Mouse (Mus musculus) lung, embryonic 14.5 days (tissue): ENCODE results near the gene Erc2. TPM values are rescaled to one million over a fixed set of nuclear protein-coding genes. Genes with fewer than 3 reads are reported as not detected.

Experiments used
- ATAC-seq: fragments of 200-750 bp; cut with Nextera tagmentation; 2 replicates; pipeline ENCODE4 v1.8.0; 2017; ENCODE audit warnings: mild to moderate bottlenecking, moderate TSS enrichment, moderate library complexity; ENCODE audit not compliant: insufficient read depth
- DNase-seq: peaks from one replicate; pipeline ENCODE4 v3.0.0-alpha.2; 2015
- H3K27ac ChIP-seq: fragments of 300-500 bp; sonication (generic); 2 replicates; pipeline ENCODE4 v1.5.1; 2014; ENCODE audit warnings: low read depth, mild to moderate bottlenecking, moderate library complexity
- H3K27me3 ChIP-seq: fragments of 300-500 bp; sonication (generic); 2 replicates; pipeline ENCODE4 v1.6.1; 2014; ENCODE audit warnings: low read length, control low read depth; ENCODE audit not compliant: insufficient read depth
- H3K36me3 ChIP-seq: fragments of 300-500 bp; sonication (generic); 2 replicates; pipeline ENCODE4 v1.6.1; 2014; ENCODE audit warnings: control low read depth; ENCODE audit not compliant: insufficient read depth
- H3K4me1 ChIP-seq: fragments of 300-500 bp; sonication (generic); 2 replicates; pipeline ENCODE4 v1.6.1; 2014; ENCODE audit warnings: antibody characterized with exemption, control low read depth; ENCODE audit not compliant: insufficient read depth
- H3K4me2 ChIP-seq: fragments of 300-500 bp; sonication (generic); 2 replicates; pipeline ENCODE4 v1.6.1; 2014; ENCODE audit warnings: mild to moderate bottlenecking
- H3K4me3 ChIP-seq: fragments of 300-500 bp; sonication (generic); 2 replicates; pipeline ENCODE4 v1.5.1; 2014; ENCODE audit warnings: low read depth, low read length
- H3K9ac ChIP-seq: fragments of 300-500 bp; sonication (generic); 2 replicates; pipeline ENCODE4 v1.6.1; 2014
- H3K9me3 ChIP-seq: fragments of 300-500 bp; sonication (generic); 2 replicates; pipeline ENCODE4 v1.6.1; 2016; ENCODE audit warnings: low read depth, low read length, control low read depth
- CTCF ChIP-seq: IDR thresholded peaks from 2 replicates; pipeline ENCODE4 v1.5.1; 2016; ENCODE audit warnings: antibody characterized with exemption, low read depth
- WGBS: fragments of 180-500 bp; shearing (Covaris S2); extraction: QIAGEN DNeasy Blood & Tissue Kit; methylation state at CpG from one replicate; pipeline ENCODE4 v1.1.7; 2014; 5-methylcytosine and 5-hydroxymethylcytosine counted together
- polyA plus RNA-seq: library from polyadenylated mRNA; unstranded; fragments of >200 nt; fragmentation: Nextera tagmentation; extraction: Ambion mirVana; gene quantifications from 2 replicates; pipeline ENCODE4 v1.2.1, GENCODE M21; 2014

The Erc2 gene
- polyA plus RNA-seq, 1 experiment from 2014 or later = 2.1 TPM

- H3K4me2 ChIP-seq = peak within 1 kb of the TSS; percentile 82
- TF ChIP-seq CTCF = no peak
- H3K4me1 ChIP-seq = no peaks in the 10 kb centered on the region
- peak within 1 kb of the TSS; percentile 63 for H3K9ac ChIP-seq
- DNase-seq (peak; percentile 84), ATAC-seq (peak; percentile 43)
- H3K27me3 ChIP-seq = peaks cover 41% of the 10 kb centered on the region
- H3K27ac ChIP-seq = peak within 1 kb of the TSS; percentile 87
- under 1% methylated on average over 53 of the region's 53 CpGs for WGBS
- H3K9me3 ChIP-seq = no peaks in the 10 kb centered on the region
- no peaks in the 10 kb centered on the region for H3K36me3 ChIP-seq
- peak within 1 kb of the TSS; percentile 54 for H3K4me3 ChIP-seq
Measured at GRCm38 (mm10) chr14:28504101-28505050, 882.1 kb downstream of the Erc2 start, which contains the start of gene Wnt5a. Gene Wnt5a (plus strand): TSS chr14:28504750.

DNA sequence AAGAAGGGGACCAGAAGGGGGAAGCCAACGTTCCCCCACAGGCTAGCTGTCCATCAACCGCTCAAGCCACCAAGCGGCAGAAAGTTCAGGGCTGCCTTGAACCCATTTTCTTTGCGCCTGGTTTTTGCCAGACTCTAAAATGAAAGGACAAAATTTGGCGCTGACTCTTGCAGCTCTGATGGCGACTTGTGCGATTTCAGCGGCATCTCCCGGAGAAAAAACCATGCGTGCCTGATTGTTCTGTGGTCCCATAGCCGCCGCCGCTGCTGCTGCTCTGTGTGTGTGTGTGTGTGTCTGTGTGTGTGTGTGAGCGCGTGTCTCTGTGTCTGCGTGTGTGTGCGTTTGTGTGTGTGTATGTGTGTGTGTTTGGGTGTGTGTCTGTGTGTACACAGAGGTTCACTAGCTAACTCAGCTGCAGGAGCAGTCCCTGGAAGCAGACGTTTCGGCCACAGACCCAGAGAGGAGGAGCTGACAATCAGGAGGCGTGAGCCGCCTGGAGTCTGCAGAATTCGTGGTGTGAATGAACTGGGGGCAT is 882.9 kb downstream of the Erc2 start:
- Histone ChIP-seq H3K9ac (peak overlapping the region; percentile 63), H3K27me3 (peaks cover 46% of the 10 kb centered on the region), H3K4me3 (peak overlapping the region; percentile 54), H3K9me3 (no peaks in the 10 kb centered on the region), H3K4me1 (0 out of 2 replicates have a peak, but pooled peaks cover 3% of the 10 kb centered on the region), H3K36me3 (no peaks in the 10 kb centered on the region), H3K4me2 (peak overlapping the region; percentile 82), H3K27ac (peak overlapping the region; percentile 87)
- DNase-seq (peak; percentile 75), ATAC-seq (peak; percentile 39)
- WGBS = under 1% methylated on average over 22 of the region's 22 CpGs
- TF ChIP-seq CTCF = no peak

GRCm38 (mm10) chr14:28505586-28506375 is 883.6 kb downstream of the Erc2 start:
- WGBS = under 1% methylated on average over 62 of the region's 62 CpGs
- H3K36me3 ChIP-seq = no peaks in the 10 kb centered on the region
- DNase-seq (peak; percentile 60), ATAC-seq (peak; percentile 30; the same call in 1 of the 2 replicates)
- peak overlapping the region; percentile 54 for H3K4me3 ChIP-seq
- H3K4me2 ChIP-seq = peak overlapping the region; percentile 82
- peak overlapping the region; percentile 63 for H3K9ac ChIP-seq
- H3K27me3 ChIP-seq = peaks cover 52% of the 10 kb centered on the region
- peaks cover 5% of the 10 kb centered on the region; the same call in 1 of the 2 replicates for H3K4me1 ChIP-seq
- H3K9me3 ChIP-seq = no peaks in the 10 kb centered on the region
- peak overlapping the region; percentile 87 for H3K27ac ChIP-seq
- no peak for TF ChIP-seq CTCF

DNA sequence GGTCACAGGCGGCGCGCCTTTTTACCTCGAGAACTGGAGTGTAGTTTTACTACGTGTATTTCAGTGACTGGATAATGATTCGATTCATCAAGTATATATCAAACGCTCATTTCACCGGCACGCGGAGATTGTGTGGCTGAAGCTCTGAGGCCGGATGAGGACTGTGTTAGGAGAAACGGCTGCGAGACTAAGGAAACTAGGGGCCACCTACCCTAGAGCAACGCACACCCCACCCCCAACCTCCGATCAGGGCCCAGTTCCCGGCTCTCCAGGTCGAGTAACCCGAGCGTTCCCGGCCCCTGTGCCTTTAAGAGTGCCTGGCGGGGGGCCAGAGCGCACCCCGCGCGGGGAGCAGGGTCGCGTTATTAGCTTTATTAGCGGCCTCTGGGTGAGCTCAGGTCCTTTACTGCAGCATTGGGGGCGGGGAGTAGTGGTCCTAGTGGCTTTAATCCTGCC is 884.2 kb downstream of the Erc2 start:
- no peaks in the 10 kb centered on the region for H3K36me3 ChIP-seq
- H3K9ac ChIP-seq = peak overlapping the region; percentile 63
- peaks cover 6% of the 10 kb centered on the region; the same call in 1 of the 2 replicates for H3K4me1 ChIP-seq
- H3K4me3 ChIP-seq = peak overlapping the region; percentile 54
- DNase-seq = peak; percentile 73
- WGBS = under 1% methylated on average over 29 of the region's 29 CpGs
- TF ChIP-seq CTCF = no peak
- H3K27me3 ChIP-seq = peaks cover 59% of the 10 kb centered on the region
- no peaks in the 10 kb centered on the region for H3K9me3 ChIP-seq
- H3K27ac ChIP-seq = peak overlapping the region; percentile 87; the same call in 1 of the 2 replicates
- ATAC-seq = no peak
- H3K4me2 ChIP-seq = peak overlapping the region; percentile 82

GRCm38 (mm10) chr14:28507011-28507410 is 884.8 kb downstream of the Erc2 start:
- H3K36me3 ChIP-seq = no peaks in the 10 kb centered on the region
- peaks cover 6% of the 10 kb centered on the region; the same call in 1 of the 2 replicates for H3K4me1 ChIP-seq
- ATAC-seq = no peak
- peak overlapping the region; percentile 63 for H3K9ac ChIP-seq
- DNase-seq = no peak
- no peak for TF ChIP-seq CTCF
- H3K4me3 ChIP-seq = peak overlapping the region; percentile 54
- peaks cover 65% of the 10 kb centered on the region for H3K27me3 ChIP-seq
- no peaks in the 10 kb centered on the region for H3K9me3 ChIP-seq
- WGBS = 1% methylated on average over 15 of the region's 15 CpGs
- peak overlapping the region; percentile 87; the same call in 1 of the 2 replicates for H3K27ac ChIP-seq
- peak overlapping the region; percentile 82 for H3K4me2 ChIP-seq

DNA sequence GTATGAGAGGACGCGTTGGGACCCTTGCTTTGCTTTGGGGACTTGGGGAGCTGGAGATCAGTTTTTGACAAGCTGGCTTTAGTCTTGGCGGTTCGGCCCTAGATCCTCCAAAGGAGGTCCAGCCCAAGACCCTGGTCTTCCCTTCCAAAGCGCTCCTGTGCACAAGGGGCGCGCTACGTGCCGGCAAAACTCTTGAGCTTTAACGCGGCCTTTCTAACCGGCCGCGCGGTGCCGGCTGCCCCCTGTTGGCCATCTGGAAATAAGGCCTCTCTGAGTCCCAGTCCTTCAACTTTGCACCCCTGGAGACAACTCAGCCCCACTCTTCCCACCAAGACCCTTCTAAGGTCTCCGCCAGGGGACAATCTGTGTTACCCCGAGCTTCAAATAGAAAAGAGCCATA is 885.2 kb downstream of the Erc2 start:
- peaks cover 69% of the 10 kb centered on the region for H3K27me3 ChIP-seq
- ATAC-seq (no peak), DNase-seq (peak; percentile 92)
- H3K9me3 ChIP-seq = no peaks in the 10 kb centered on the region
- H3K36me3 ChIP-seq = no peaks in the 10 kb centered on the region
- peak overlapping the region; percentile 54 for H3K4me3 ChIP-seq
- H3K4me2 ChIP-seq = peak overlapping the region; percentile 82
- under 1% methylated on average over 18 of the region's 18 CpGs for WGBS
- peak; percentile 89 for TF ChIP-seq CTCF
- peak overlapping the region; percentile 87; the same call in 1 of the 2 replicates for H3K27ac ChIP-seq
- peak overlapping the region; percentile 63 for H3K9ac ChIP-seq
- H3K4me1 ChIP-seq = peaks cover 6% of the 10 kb centered on the region; the same call in 1 of the 2 replicates
